Mouse (Mus musculus) layer of hippocampus, adult 9-11 months (tissue): ENCODE measurements around the gene Spen.

Source experiments
- DNase-seq: peaks from one replicate; pipeline ENCODE4 v3.0.0; 2022

Spen gene

DNA sequence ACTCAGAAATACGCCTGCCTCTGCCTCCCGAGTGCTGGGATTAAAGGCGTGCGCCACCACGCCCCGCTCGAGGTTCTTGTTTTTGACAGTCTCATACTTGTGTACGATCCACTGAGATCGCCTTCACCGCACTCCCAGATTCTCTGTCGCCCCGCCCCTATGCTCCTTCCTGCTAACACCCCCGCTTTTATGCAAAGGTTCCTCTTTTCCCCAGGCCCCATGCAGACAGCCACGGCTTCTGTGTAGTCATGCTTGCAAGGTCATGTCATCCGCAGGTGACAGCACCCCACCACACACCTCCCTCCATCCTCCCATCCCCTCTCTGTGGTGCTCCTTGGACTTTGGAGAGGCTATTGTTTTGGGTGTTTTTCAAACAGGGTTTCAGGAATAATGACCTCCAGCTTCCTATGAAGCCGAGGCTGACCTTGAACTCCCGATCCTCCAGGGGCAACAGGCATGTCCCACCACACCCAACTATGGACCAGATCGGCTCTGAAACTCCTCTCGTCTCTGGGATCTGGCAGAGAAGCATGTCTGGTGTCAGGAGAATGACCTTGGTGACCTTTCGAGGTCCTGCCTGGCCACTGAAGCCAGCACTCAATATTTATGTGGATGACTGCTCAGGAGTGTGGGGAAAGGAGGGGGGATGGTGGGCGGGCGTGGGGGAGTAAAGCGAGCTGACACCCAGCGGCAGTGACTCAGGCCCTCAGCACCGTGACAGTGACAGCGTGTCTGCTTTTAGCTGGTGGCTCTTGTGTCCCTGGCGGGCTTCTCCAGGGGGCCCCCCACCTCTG lies 118.8 kb downstream of the Spen start:
- DNase-seq, result no peak
